Mouse (Mus musculus): ENCODE results near the gene Plekha5. TPM values are rescaled to one million over a fixed set of nuclear protein-coding genes. Genes with fewer than 3 reads are reported as not detected.
"Not testable (repeated sequence)": the region's sequence is repeated elsewhere in the genome, so short reads cannot be mapped to it uniquely, and the experiment has no call there.

Plekha5 gene
- polyA plus RNA-seq, 1 experiment from 2014 or later = 26.1 TPM

DNA sequence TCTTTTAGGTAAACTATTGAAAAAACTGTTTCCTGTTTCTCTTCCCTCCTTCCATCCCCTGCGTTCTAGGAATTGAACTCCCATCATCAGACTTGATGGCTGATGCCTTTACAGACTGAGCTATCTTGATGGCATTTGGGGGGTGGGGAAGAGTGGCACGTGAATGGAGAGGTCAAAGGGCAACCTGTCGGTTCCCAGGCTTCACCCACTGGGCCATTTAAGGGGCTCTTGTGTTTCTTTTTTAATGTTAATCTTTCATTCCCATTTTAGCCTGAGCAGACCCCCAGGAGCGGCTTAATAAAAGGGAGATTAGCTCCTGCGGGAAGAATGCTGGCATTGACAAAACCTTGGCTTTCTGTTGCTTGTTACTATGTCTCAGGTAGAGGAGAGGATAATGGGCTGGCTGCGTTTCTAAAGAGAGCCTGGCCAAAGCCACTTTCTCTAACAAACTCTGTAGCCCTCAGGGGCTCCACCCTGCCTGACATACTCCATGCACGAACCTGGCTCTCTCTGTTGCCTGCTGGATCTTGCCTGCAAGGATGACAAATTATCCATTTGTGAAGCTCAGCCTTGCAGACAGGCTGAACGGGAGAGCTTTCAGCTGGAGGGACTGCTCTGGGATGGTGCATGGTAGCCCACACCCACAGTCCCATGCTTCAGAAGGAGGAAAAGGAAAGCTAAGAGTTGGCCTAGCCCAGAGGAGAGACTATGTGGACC lies 179.5 kb downstream of the Plekha5 start:
- no peaks in the 10 kb centered on the region for H3K36me3 ChIP-seq (ENCODE audit: control insufficient read depth, insufficient read depth, low read length)
- no peak overlapping the region for H3K4me2 ChIP-seq (ENCODE audit: low read length)
- no peaks in the 10 kb centered on the region for H3K27me3 ChIP-seq (ENCODE audit: control insufficient read depth, insufficient read depth, low read length)
- no peaks in the 10 kb centered on the region for H3K4me1 ChIP-seq (ENCODE audit: control insufficient read depth in 2 of 2, insufficient read depth in 2 of 2, low read length in 2 of 2)
- no peak overlapping the region for H3K4me3 ChIP-seq (ENCODE audit: control insufficient read depth in 1 of 2, insufficient read depth in 1 of 2, low read depth in 1 of 2, low read length in 2 of 2)
- H3K27ac ChIP-seq (replicated peaks in 1 of 2; ENCODE audit: control insufficient read depth in 1 of 2, insufficient read depth in 1 of 2, low read depth in 2 of 2, low read length in 2 of 2) = no peak overlapping the region
- no peak overlapping the region for H3K9ac ChIP-seq (ENCODE audit: low read length)
- H3K9me3 ChIP-seq (ENCODE audit: control insufficient read depth, low read length) = no peaks in the 10 kb centered on the region
- ATAC-seq (ENCODE audit: insufficient number of reproducible peaks, insufficient read depth, low FRiP score, low read depth) = no peak
- 29% methylated on average over 8 of the region's 8 CpGs for WGBS

- 87% methylated on average over 5 of the region's 5 CpGs for WGBS
- not testable (repeated sequence) for H3K9ac ChIP-seq (ENCODE audit: low read length); H3K27ac ChIP-seq (replicated peaks in 1 of 2; ENCODE audit: control insufficient read depth in 1 of 2, insufficient read depth in 1 of 2, low read depth in 2 of 2, low read length in 2 of 2); ATAC-seq (ENCODE audit: insufficient number of reproducible peaks, insufficient read depth, low FRiP score, low read depth); H3K36me3 ChIP-seq (ENCODE audit: control insufficient read depth, insufficient read depth, low read length); H3K4me3 ChIP-seq (ENCODE audit: control insufficient read depth in 1 of 2, insufficient read depth in 1 of 2, low read depth in 1 of 2, low read length in 2 of 2); H3K4me1 ChIP-seq (ENCODE audit: control insufficient read depth in 2 of 2, insufficient read depth in 2 of 2, low read length in 2 of 2); H3K4me2 ChIP-seq (ENCODE audit: low read length); H3K27me3 ChIP-seq (ENCODE audit: control insufficient read depth, insufficient read depth, low read length); H3K9me3 ChIP-seq (ENCODE audit: control insufficient read depth, low read length)
Measured at GRCm38 (mm10) chr6:140605173-140605572, 181.3 kb downstream of the Plekha5 start.

DNA sequence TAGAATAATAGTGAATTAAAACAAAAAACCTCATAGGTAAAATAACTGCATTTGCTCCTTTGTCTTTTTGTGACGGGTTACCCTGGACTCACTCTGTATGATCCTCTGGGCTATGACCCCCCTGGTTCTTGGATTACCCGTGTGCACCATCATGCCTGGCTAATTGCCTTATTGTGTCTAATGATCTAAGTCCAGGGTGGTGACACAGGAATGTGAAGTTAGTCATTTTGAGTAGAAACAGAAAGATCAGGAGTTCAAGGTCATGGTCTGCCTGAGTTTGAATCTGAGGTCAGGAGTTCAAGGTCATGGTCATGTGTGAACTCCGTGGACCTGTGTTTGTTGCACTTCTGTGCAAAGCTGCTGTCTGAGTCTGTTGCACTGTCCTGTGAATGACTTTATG lies 181.9 kb downstream of the Plekha5 start:
- WGBS = 60% methylated on average over 3 of the region's 3 CpGs
- no peaks in the 10 kb centered on the region for H3K9me3 ChIP-seq (ENCODE audit: control insufficient read depth, low read length)

DNA sequence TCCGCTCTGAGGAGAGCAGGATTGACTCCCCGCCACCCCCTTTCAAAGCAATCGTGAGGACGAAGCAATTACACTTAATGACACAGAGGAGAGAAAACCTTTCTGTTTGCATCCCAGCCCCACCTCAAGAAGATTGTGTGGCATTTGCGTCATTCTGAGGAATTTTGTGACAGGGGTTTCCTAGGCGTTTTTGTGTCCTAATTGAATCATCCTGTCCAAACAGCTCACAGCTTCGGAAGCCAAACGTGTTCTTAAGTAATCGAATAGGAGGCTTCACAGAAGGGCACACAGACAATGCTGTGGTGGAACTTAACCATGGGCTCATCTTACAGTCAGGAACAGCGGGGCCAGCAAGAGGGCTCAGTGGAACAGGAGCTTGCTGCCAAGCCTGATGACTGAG lies 182.7 kb downstream of the Plekha5 start:
- 80% methylated on average over 10 of the region's 10 CpGs for WGBS
- Histone ChIP-seq H3K4me1 (ENCODE audit: control insufficient read depth in 2 of 2, insufficient read depth in 2 of 2, low read length in 2 of 2) (no peaks in the 10 kb centered on the region), H3K27ac (replicated peaks in 1 of 2; ENCODE audit: control insufficient read depth in 1 of 2, insufficient read depth in 1 of 2, low read depth in 2 of 2, low read length in 2 of 2) (no peak overlapping the region), H3K36me3 (ENCODE audit: control insufficient read depth, insufficient read depth, low read length) (no peaks in the 10 kb centered on the region), H3K4me3 (ENCODE audit: control insufficient read depth in 1 of 2, insufficient read depth in 1 of 2, low read depth in 1 of 2, low read length in 2 of 2) (no peak overlapping the region), H3K4me2 (ENCODE audit: low read length) (no peak overlapping the region), H3K9ac (ENCODE audit: low read length) (no peak overlapping the region), H3K27me3 (ENCODE audit: control insufficient read depth, insufficient read depth, low read length) (no peaks in the 10 kb centered on the region), H3K9me3 (ENCODE audit: control insufficient read depth, low read length) (no peaks in the 10 kb centered on the region)
- ATAC-seq (ENCODE audit: insufficient number of reproducible peaks, insufficient read depth, low FRiP score, low read depth) = no peak

More for the DNA sequence above, 181.9 kb downstream of the Plekha5 start:
- no peak for ATAC-seq (ENCODE audit: insufficient number of reproducible peaks, insufficient read depth, low FRiP score, low read depth)
- no peak overlapping the region for H3K4me3 ChIP-seq (ENCODE audit: control insufficient read depth in 1 of 2, insufficient read depth in 1 of 2, low read depth in 1 of 2, low read length in 2 of 2)
- no peaks in the 10 kb centered on the region for H3K27me3 ChIP-seq (ENCODE audit: control insufficient read depth, insufficient read depth, low read length)
- no peaks in the 10 kb centered on the region for H3K4me1 ChIP-seq (ENCODE audit: control insufficient read depth in 2 of 2, insufficient read depth in 2 of 2, low read length in 2 of 2)
- no peak overlapping the region for H3K4me2 ChIP-seq (ENCODE audit: low read length)
- H3K27ac ChIP-seq (replicated peaks in 1 of 2; ENCODE audit: control insufficient read depth in 1 of 2, insufficient read depth in 1 of 2, low read depth in 2 of 2, low read length in 2 of 2) = no peak overlapping the region
- no peak overlapping the region for H3K9ac ChIP-seq (ENCODE audit: low read length)
- no peaks in the 10 kb centered on the region for H3K36me3 ChIP-seq (ENCODE audit: control insufficient read depth, insufficient read depth, low read length)

- WGBS = 89% methylated on average over 6 of the region's 6 CpGs
- ATAC-seq (ENCODE audit: insufficient number of reproducible peaks, insufficient read depth, low FRiP score, low read depth) = no peak
- H3K4me1 ChIP-seq (ENCODE audit: control insufficient read depth in 2 of 2, insufficient read depth in 2 of 2, low read length in 2 of 2) = no peaks in the 10 kb centered on the region
Measured at GRCm38 (mm10) chr6:140608666-140609065, 184.8 kb downstream of the Plekha5 start.

DNA sequence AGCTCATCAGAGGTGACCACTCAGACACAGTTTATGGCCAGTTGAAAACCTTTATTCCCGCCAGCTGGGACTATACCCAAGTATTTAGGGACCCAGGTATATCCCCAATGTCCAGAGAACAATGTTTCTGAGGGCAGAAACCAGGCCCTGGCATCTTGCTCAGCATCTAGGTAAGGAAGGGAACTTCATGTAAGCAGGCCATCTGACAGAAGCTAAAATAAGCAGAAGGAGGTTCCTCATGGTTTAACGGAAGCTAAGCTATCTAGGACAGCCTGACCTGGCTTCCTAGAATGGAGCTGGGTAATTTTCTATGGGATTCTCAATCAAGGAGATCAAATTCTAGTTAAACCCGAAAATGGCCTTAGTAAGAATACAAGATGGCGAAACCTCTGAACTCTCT lies 185.7 kb downstream of the Plekha5 start:
- H3K4me3 ChIP-seq (ENCODE audit: control insufficient read depth in 1 of 2, insufficient read depth in 1 of 2, low read depth in 1 of 2, low read length in 2 of 2) = no peak overlapping the region
- H3K27me3 ChIP-seq (ENCODE audit: control insufficient read depth, insufficient read depth, low read length) = no peaks in the 10 kb centered on the region
- no peaks in the 10 kb centered on the region for H3K36me3 ChIP-seq (ENCODE audit: control insufficient read depth, insufficient read depth, low read length)
- H3K27ac ChIP-seq (replicated peaks in 1 of 2; ENCODE audit: control insufficient read depth in 1 of 2, insufficient read depth in 1 of 2, low read depth in 2 of 2, low read length in 2 of 2) = no peak overlapping the region
- no peaks in the 10 kb centered on the region for H3K4me1 ChIP-seq (ENCODE audit: control insufficient read depth in 2 of 2, insufficient read depth in 2 of 2, low read length in 2 of 2)
- H3K9ac ChIP-seq (ENCODE audit: low read length) = no peak overlapping the region
- 78% methylated on average over 4 of the region's 4 CpGs for WGBS
- H3K9me3 ChIP-seq (ENCODE audit: control insufficient read depth, low read length) = no peaks in the 10 kb centered on the region
- H3K4me2 ChIP-seq (ENCODE audit: low read length) = no peak overlapping the region
- ATAC-seq (ENCODE audit: insufficient number of reproducible peaks, insufficient read depth, low FRiP score, low read depth) = no peak

More at GRCm38 (mm10) chr6:140608666-140609065, 184.8 kb downstream of the Plekha5 start:
- Histone ChIP-seq H3K27me3 (ENCODE audit: control insufficient read depth, insufficient read depth, low read length) (no peaks in the 10 kb centered on the region), H3K9ac (ENCODE audit: low read length) (no peak overlapping the region), H3K4me3 (ENCODE audit: control insufficient read depth in 1 of 2, insufficient read depth in 1 of 2, low read depth in 1 of 2, low read length in 2 of 2) (no peak overlapping the region), H3K4me2 (ENCODE audit: low read length) (no peak overlapping the region), H3K36me3 (ENCODE audit: control insufficient read depth, insufficient read depth, low read length) (no peaks in the 10 kb centered on the region), H3K27ac (replicated peaks in 1 of 2; ENCODE audit: control insufficient read depth in 1 of 2, insufficient read depth in 1 of 2, low read depth in 2 of 2, low read length in 2 of 2) (no peak overlapping the region), H3K9me3 (ENCODE audit: control insufficient read depth, low read length) (no peaks in the 10 kb centered on the region)

- no peak for ATAC-seq (ENCODE audit: insufficient number of reproducible peaks, insufficient read depth, low FRiP score, low read depth)
- Histone ChIP-seq H3K4me1 (ENCODE audit: control insufficient read depth in 2 of 2, insufficient read depth in 2 of 2, low read length in 2 of 2) (no peaks in the 10 kb centered on the region), H3K27me3 (ENCODE audit: control insufficient read depth, insufficient read depth, low read length) (no peaks in the 10 kb centered on the region), H3K4me3 (ENCODE audit: control insufficient read depth in 1 of 2, insufficient read depth in 1 of 2, low read depth in 1 of 2, low read length in 2 of 2) (no peak overlapping the region), H3K36me3 (ENCODE audit: control insufficient read depth, insufficient read depth, low read length) (no peaks in the 10 kb centered on the region), H3K9me3 (ENCODE audit: control insufficient read depth, low read length) (no peaks in the 10 kb centered on the region), H3K4me2 (ENCODE audit: low read length) (no peak overlapping the region), H3K27ac (replicated peaks in 1 of 2; ENCODE audit: control insufficient read depth in 1 of 2, insufficient read depth in 1 of 2, low read depth in 2 of 2, low read length in 2 of 2) (no peak overlapping the region), H3K9ac (ENCODE audit: low read length) (no peak overlapping the region)
- WGBS = 88% methylated on average over 5 of the region's 5 CpGs
Measured at GRCm38 (mm10) chr6:140610117-140610516, 186.3 kb downstream of the Plekha5 start.

DNA sequence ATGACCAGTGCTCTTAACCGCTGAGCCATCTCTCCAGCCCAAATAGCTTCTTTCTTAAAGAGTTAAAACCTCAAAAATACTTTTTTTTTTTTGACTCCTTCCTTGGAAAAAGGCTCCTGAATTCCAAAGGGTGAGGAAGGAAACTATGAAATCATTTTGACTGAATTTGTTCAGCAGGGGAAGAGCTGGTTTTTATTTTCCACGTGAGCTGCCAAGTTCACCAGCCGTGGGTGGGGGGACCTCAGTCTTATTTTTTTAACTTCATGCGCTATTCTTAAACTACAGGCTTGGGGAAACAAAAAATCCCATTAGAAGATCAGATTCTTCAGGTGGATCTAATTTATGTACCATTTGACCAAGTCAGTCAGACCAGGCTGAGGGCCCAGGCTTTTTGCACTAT lies 187.4 kb downstream of the Plekha5 start:
- no peaks in the 10 kb centered on the region for H3K36me3 ChIP-seq (ENCODE audit: control insufficient read depth, insufficient read depth, low read length)
- no peak overlapping the region for H3K27ac ChIP-seq (replicated peaks in 1 of 2; ENCODE audit: control insufficient read depth in 1 of 2, insufficient read depth in 1 of 2, low read depth in 2 of 2, low read length in 2 of 2)
- no peak for ATAC-seq (ENCODE audit: insufficient number of reproducible peaks, insufficient read depth, low FRiP score, low read depth)
- no peak overlapping the region for H3K9ac ChIP-seq (ENCODE audit: low read length)
- H3K4me3 ChIP-seq (ENCODE audit: control insufficient read depth in 1 of 2, insufficient read depth in 1 of 2, low read depth in 1 of 2, low read length in 2 of 2) = no peak overlapping the region
- H3K4me2 ChIP-seq (ENCODE audit: low read length) = no peak overlapping the region
- no peaks in the 10 kb centered on the region for H3K9me3 ChIP-seq (ENCODE audit: control insufficient read depth, low read length)
- H3K27me3 ChIP-seq (ENCODE audit: control insufficient read depth, insufficient read depth, low read length) = no peaks in the 10 kb centered on the region
- no peaks in the 10 kb centered on the region for H3K4me1 ChIP-seq (ENCODE audit: control insufficient read depth in 2 of 2, insufficient read depth in 2 of 2, low read length in 2 of 2)
- WGBS = 79% methylated on average over 4 of the region's 4 CpGs
